Mouse (Mus musculus): Measurements from ENCODE around the gene Ccdc189.

- TF ChIP-seq ZMIZ1 (IDR thresholded peaks at IDR 0.05; ENCODE audit: low read depth, low read length) (no peak), JUND (IDR thresholded peaks at IDR 0.05; ENCODE audit: low read depth, low read length) (no peak), ETS1 (IDR thresholded peaks at IDR 0.05; ENCODE audit: low read depth, low read length) (no peak), CTCF (IDR thresholded peaks at IDR 0.05 in 2 of 3, conservative IDR thresholded peaks at IDR 0.05 in 1 of 3; ENCODE audit: control insufficient read depth in 1 of 3, insufficient read depth in 1 of 3, low read depth in 2 of 3, low read length in 3 of 3, poor library complexity in 1 of 3, severe bottlenecking in 1 of 3) (no peak), POLR2A (IDR thresholded peaks at IDR 0.05; ENCODE audit: control insufficient read depth in 1 of 2, insufficient read depth in 1 of 2, low read depth in 1 of 2, low read length in 2 of 2, poor library complexity in 1 of 2) (no peak), TAL1 (IDR thresholded peaks at IDR 0.05; ENCODE audit: low read length) (no peak), MAFK (IDR thresholded peaks at IDR 0.05; ENCODE audit: borderline replicate concordance, low read depth, low read length) (no peak), MAX (IDR thresholded peaks at IDR 0.05; ENCODE audit: low read length) (no peak), ZKSCAN1 (IDR thresholded peaks at IDR 0.05; ENCODE audit: low read depth, low read length) (no peak)
Measured at GRCm38 (mm10) chr7:127596747-127597146, 8.4 kb upstream of the Ccdc189 start.
